Mouse (Mus musculus) liver, adult 2 months (tissue): ENCODE measurements around the gene Adamts6. TPM values are rescaled to one million over a fixed set of nuclear protein-coding genes. Genes with fewer than 3 reads are reported as not detected.

ENCODE experiments used
- DNase-seq: peaks from one replicate; pipeline ENCODE4 v3.0.0-alpha.2; 2011; ENCODE audit warnings: low read depth, low spot score; ENCODE audit errors: extremely low read depth
- H3K27ac ChIP-seq: fragments of 200-500 bp; replicated peaks from 2 replicates; pipeline ENCODE4 v1.5.1; 2012; ENCODE audit warnings: low read depth, mild to moderate bottlenecking, control low read depth, inconsistent platforms, low read length; ENCODE audit not compliant: insufficient read depth
- H3K27me3 ChIP-seq: fragments of 200-500 bp; 2 replicates; pipeline ENCODE4 v1.6.1; 2012; ENCODE audit warnings: mild to moderate bottlenecking, moderate library complexity, low read length, inconsistent platforms; ENCODE audit not compliant: control insufficient read depth, insufficient read depth
- H3K36me3 ChIP-seq: fragments of 200-500 bp; 2 replicates; pipeline ENCODE4 v1.6.1; 2012; ENCODE audit warnings: low read length, inconsistent platforms; ENCODE audit not compliant: control insufficient read depth, insufficient read depth
- H3K4me1 ChIP-seq: fragments of 200-500 bp; 2 replicates; pipeline ENCODE4 v1.6.1; 2011; ENCODE audit warnings: low read length; ENCODE audit not compliant: control insufficient read depth, insufficient read depth
- H3K4me3 ChIP-seq: fragments of 200-500 bp; 2 replicates; pipeline ENCODE4 v1.5.1; 2011; ENCODE audit warnings: low read depth, mild to moderate bottlenecking, control low read depth, low read length, moderate library complexity; ENCODE audit not compliant: insufficient read depth
- H3K79me2 ChIP-seq: fragments of 200-500 bp; 2 replicates; pipeline ENCODE4 v1.6.1; 2012; ENCODE audit warnings: inconsistent platforms, mild to moderate bottlenecking, low read length, moderate library complexity; ENCODE audit not compliant: control insufficient read depth, insufficient read depth
- H3K9ac ChIP-seq: fragments of 200-500 bp; 2 replicates; pipeline ENCODE4 v1.6.1; 2012; ENCODE audit warnings: low read depth, mild to moderate bottlenecking, control low read depth, inconsistent platforms, low read length
- CTCF ChIP-seq: fragments of 200-500 bp; IDR thresholded peaks from 2 replicates; pipeline ENCODE4 v1.5.1; 2011; ENCODE audit warnings: low read depth, low read length, control low read depth
- POLR2A ChIP-seq: fragments of 200-500 bp; IDR thresholded peaks from 2 replicates; pipeline ENCODE4 v1.6.1; 2011; ENCODE audit warnings: low read length, control low read depth; ENCODE audit not compliant: insufficient read depth; ENCODE audit errors: extremely low read depth
- WGBS: fragments of 180-500 bp; shearing (Covaris S2); methylation state at CpG from one replicate; pipeline ENCODE4 v1.1.7; 2018; 5-methylcytosine and 5-hydroxymethylcytosine counted together
- polyA plus RNA-seq: library from polyadenylated mRNA; depleted of rRNA; stranded (reverse); fragments of >200 nt; gene quantifications from 2 replicates; pipeline ENCODE4 v1.2.3, GENCODE M21; 2012
- total RNA-seq: library from RNA; depleted of rRNA; stranded (reverse); fragments of >200 nt; gene quantifications from 2 replicates; pipeline ENCODE4 v1.2.3, GENCODE M21; 2014

Gene Adamts6
- total and polyA plus RNA-seq, 2 experiments: 0.75 to 2.1 TPM

DNA sequence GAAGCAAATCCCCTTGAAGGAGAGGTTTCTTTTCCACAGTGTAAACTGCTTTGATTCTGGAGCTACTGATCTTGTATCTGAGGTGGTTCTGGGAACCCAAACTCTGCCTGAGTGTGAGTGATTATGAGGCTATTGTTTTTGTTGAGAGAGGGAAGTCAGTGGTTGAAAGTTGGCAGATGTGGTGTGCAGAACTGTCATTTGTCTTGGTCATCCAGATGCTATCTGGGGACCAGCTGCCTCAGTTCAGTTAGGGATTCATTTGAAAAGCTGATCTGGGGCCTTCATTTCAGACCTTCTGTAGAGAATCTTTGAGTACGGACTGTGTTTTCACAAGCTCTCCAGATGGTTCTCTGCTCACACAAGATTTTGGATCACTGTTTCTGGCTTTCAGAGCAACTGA is 159.3 kb downstream of the Adamts6 start:
- DNase-seq: no peak
- Histone ChIP-seq H3K27ac (no peak overlapping the region), H3K4me3 (no peak overlapping the region), H3K9ac (no peak overlapping the region), H3K36me3 (peaks cover 2% of the 10 kb centered on the region; the same call in 1 of the 2 replicates), H3K27me3 (no peaks in the 10 kb centered on the region), H3K79me2 (no peaks in the 10 kb centered on the region), H3K4me1 (no peaks in the 10 kb centered on the region)
- no peak for TF ChIP-seq POLR2A
- TF ChIP-seq CTCF: no peak
- WGBS: 80% methylated on average over 1 of the region's 1 CpGs

DNA sequence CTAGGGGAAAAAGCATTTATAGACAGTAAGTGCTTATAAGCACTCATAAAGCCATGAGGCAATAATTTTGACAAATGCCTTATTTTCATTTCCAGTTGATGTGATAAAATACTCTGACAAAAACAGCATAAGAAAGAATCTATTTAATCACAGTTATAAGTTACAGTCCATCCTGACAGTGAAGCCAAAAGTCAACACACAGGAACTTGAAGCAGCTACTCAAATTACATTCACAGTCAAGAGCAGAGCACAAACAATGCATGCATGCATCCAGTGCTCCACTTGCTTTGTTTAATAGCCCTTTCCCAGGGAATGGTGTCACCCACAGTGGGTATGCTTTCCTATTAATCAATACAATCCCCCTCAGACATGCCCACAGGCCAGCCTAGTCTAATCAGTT is 159.8 kb downstream of the Adamts6 start:
- peaks cover 2% of the 10 kb centered on the region; the same call in 1 of the 2 replicates for H3K36me3 ChIP-seq
- H3K27ac ChIP-seq: no peak overlapping the region
- H3K27me3 ChIP-seq: no peaks in the 10 kb centered on the region
- no peaks in the 10 kb centered on the region for H3K79me2 ChIP-seq
- no peaks in the 10 kb centered on the region for H3K4me1 ChIP-seq
- no peak overlapping the region for H3K9ac ChIP-seq
- H3K4me3 ChIP-seq: no peak overlapping the region
- TF ChIP-seq CTCF: no peak
- no peak for TF ChIP-seq POLR2A
- DNase-seq: no peak

DNA sequence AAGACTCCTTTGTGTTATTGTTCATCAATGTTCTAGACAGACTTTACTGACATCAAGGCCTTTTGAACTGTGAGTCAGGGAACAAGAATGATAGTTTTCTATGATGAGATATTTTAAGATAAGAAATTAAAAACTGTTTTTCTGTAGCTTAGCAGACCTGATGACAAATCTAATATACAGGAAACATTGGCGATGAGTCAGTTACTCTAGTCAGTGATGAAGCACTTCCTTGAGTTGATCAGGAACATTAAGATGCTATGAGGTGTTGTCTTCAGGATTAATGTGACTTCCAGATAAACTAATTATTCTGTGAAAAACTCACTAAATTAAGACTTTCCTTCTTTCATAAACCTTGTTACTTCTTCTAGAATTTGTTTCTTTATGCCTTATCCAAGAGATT is 160.7 kb downstream of the Adamts6 start:
- no peak overlapping the region for H3K4me3 ChIP-seq
- TF ChIP-seq CTCF (no peak), POLR2A (no peak)
- WGBS: 80% methylated on average over 1 of the region's 1 CpGs

DNA sequence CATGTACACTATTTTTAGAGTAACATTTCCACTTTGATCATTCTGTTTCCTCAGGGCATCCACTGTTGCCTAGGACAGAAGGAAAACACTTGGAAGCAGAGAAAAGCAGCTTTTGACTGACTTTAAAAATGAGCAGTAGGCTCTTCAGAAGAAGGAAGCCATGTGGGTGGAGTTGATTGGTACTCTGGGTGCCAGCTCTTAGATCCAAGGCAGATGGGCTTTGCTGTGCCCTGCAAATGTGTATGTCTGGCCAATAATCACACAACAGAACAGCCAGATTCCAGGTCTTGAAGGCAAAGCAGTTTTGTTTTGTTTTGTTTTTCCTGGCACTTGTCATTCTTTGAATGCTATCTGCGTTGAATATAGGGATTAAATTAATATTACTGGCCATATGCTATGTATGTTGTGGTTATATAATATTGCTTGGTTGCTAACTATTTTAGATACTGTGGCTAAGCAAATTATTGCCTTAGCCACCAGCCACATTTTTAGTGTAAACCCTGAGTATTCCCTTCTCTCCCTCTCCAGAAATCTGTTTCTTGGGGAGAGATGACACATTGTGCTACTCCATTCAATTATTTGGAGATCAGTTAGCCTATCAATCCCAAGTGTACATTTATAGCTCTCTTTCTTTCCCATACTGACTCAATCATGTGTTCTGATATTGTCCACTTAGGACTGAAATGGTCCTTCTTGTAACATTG is 165.8 kb downstream of the Adamts6 start:
- no peaks in the 10 kb centered on the region for H3K27me3 ChIP-seq
- H3K4me3 ChIP-seq: no peak overlapping the region
- no peaks in the 10 kb centered on the region for H3K36me3 ChIP-seq
- TF ChIP-seq CTCF (no peak), POLR2A (no peak)
- H3K27ac ChIP-seq: no peak overlapping the region
- H3K9ac ChIP-seq: no peak overlapping the region
- no peaks in the 10 kb centered on the region for H3K79me2 ChIP-seq
- DNase-seq: no peak
- WGBS: 98% methylated on average over 1 of the region's 1 CpGs
- no peaks in the 10 kb centered on the region for H3K4me1 ChIP-seq

More for the DNA sequence above, 160.7 kb downstream of the Adamts6 start:
- Histone ChIP-seq H3K27ac (no peak overlapping the region), H3K79me2 (no peaks in the 10 kb centered on the region), H3K27me3 (no peaks in the 10 kb centered on the region), H3K9ac (no peak overlapping the region), H3K36me3 (peaks cover 2% of the 10 kb centered on the region; the same call in 1 of the 2 replicates), H3K4me1 (no peaks in the 10 kb centered on the region)
- DNase-seq: no peak

DNA sequence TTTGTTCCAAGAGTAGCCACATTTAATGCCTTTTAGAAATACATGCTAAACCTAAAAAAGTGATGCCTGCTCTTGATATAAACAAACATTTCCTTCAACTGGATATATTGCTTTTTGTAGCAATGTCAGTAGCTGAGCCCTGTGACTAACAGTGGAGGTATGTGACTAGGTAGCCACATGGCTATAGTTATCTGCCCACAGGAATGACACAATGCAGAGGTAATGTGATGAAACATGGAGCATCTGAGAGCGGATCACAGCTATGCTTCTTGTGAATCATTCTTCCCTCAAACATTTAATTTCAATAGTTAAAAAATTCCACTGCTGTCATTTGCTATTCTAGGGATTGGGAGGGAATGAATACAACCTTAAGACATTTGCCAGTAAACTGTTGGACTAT is 172.7 kb downstream of the Adamts6 start:
- no peaks in the 10 kb centered on the region for H3K36me3 ChIP-seq
- DNase-seq: no peak
- 100% methylated on average over 1 of the region's 1 CpGs for WGBS
- H3K4me3 ChIP-seq: no peak overlapping the region
- no peak overlapping the region for H3K9ac ChIP-seq
- no peaks in the 10 kb centered on the region for H3K4me1 ChIP-seq
- H3K79me2 ChIP-seq: no peaks in the 10 kb centered on the region
- no peak overlapping the region for H3K27ac ChIP-seq
- TF ChIP-seq CTCF (no peak), POLR2A (no peak)
- no peaks in the 10 kb centered on the region for H3K27me3 ChIP-seq

DNA sequence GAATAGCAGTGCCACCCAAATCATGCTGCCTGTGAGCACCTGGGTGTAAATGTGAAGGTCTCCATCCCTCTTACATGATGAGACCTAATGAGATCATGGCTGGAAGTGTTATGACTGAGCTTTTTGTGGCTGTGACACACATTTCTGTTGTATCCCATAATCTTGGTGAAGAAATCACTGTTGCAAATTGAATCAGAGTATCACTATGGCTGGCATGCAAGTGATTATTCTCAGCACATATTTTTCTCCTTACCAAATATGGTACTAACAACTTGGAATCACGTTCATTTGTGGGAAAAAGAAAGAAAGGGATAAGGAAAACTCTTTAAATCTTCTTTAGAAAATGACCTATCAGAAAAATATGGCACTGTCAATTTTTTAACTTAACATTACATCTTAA is 180.4 kb downstream of the Adamts6 start:
- Histone ChIP-seq H3K36me3 (no peaks in the 10 kb centered on the region), H3K27me3 (no peaks in the 10 kb centered on the region), H3K27ac (no peak overlapping the region), H3K79me2 (no peaks in the 10 kb centered on the region), H3K4me3 (no peak overlapping the region), H3K4me1 (no peaks in the 10 kb centered on the region), H3K9ac (no peak overlapping the region)
- no peak for TF ChIP-seq POLR2A
- no peak for TF ChIP-seq CTCF
- no peak for DNase-seq
- 80% methylated on average over 1 of the region's 1 CpGs for WGBS
